Mouse (Mus musculus): ENCODE measurements around the gene Nol4l.

The Nol4l gene

DNA sequence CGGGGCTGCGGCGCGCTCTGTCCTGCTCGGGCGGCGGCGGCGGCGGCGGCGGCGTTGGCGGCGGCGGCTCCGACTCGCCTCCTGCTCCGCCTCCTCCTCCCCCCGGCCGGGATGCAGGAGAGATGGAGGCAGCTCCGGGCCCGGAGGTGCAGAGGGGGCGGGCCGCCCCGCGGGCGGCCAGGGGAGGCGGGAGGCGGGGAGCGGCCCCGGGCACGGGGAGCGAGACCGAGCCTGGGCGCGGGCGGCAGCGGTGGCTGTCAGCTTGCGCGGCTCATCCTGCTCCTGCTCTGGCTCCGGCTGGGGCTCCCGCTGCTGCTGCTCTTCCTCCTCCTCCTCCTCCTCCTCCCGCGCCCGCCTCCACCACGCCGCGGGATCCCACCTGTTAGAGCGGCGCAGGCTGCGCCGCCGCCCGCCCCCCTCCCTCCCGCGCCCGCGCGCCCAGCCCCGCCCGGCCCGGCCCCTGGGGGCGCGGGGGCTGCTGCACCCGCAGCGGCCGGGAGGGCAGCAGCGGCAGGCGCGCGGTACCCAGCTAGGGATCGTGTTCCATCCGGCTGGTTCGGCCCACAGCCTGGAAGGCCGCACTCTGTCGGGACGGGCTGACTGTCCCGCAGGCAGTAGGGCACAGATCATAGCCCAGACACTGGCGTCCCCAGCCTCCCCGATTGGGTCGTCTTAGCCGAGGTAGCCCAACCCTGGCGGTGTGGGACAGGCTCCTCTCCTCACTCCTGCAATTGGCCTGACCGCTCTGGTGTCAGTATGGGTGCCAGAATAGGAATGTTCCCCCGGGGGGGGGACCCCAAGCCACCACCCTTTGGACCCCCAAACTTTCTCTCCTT is at the start of gene Nol4l:
Gene Nol4l (minus strand): TSS at position 41 of the 836 bp plus-strand sequence.
- DNase-seq (ENCODE audit: low read depth in 2 of 2, low spot score in 2 of 2), result no peak

DNA sequence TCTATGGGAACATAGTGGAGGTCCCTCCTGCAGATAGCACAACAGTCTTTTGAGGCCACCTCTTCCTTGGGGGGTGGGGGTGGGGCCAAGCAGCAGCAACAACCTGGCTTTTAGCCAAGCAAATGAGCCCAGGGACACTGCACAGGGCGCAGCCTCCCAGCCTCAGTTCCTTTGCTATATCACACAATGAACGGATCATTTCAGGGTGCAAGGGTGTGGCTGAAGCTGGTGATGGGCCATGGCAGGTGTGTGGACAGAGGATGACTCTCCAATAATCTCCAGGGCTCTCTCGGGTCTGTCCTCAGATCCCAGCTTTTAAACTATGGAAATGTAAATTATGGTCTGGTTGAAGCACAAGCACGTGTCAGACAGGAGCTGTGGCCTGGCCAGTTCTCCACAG is 47.4 kb upstream of the Nol4l start:
- DNase-seq (ENCODE audit: low read depth in 2 of 2, low spot score in 2 of 2), result no peak

DNA sequence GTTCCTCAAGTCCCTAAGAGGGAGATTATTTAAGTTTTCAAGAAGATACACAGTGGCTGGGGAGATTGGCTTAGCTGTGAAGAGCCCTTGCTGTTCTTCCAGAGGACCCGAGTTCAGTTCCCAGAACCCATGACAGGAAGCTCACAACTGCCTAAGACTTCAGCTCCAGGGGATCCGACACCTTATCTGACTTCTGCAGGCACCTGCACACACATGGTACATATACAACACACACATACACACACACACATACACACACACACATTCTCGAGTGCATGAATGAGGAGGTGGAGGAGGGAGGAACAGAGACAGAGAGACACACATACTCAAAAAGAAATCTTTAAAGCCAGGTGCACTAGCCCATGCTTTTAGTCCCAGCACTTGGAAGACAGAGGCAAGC is 46.4 kb upstream of the Nol4l start:
- DNase-seq (ENCODE audit: low read depth in 2 of 2, low spot score in 2 of 2), result no peak

GRCm38 (mm10) chr2:153575554-153575953 is 45.8 kb upstream of the Nol4l start:
- no peak for DNase-seq (ENCODE audit: low read depth in 2 of 2, low spot score in 2 of 2)

DNA sequence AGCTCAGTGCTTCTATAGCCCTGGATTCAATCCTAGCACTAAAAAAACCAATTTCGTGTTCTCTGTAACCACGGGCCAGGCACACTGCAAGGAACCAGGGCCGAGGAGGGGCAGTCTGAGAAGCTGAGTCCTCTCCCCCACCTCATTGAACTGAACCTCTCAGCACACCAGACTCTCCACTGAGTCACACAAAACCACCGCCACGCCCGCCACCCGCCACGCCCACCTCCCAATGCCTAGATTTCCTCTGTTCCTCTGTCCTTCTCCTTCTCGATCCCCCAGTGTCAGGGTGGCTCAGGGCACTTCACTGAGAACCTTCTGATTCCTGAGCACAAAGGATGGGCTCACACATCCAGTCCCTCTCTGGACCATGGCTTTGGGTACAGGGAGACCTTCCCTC is 43.3 kb upstream of the Nol4l start:
- DNase-seq (ENCODE audit: low read depth in 2 of 2, low spot score in 2 of 2), result no peak

DNA sequence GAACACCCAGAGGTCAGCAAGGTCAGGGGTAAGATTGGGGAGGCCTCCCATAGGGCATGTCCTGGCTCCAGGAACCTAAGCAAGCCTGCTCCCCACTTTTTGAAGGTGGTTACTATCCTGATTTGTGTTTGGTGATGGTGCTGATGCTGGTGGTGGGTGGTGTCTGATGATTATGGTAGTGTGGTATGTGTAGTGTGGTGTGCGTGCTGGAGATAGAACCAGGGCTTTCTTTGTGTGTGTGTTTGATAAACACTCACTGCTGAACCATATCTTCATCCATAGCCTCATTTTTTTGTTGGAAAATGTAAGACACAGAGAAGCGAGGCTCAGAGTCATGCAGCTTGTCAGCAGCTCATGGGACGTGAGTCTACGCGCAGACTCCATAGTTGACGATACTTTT is 38.8 kb upstream of the Nol4l start:
- no peak for DNase-seq (ENCODE audit: low read depth in 2 of 2, low spot score in 2 of 2)

- DNase-seq (ENCODE audit: low read depth in 2 of 2, low spot score in 2 of 2), result no peak
Measured at GRCm38 (mm10) chr2:153568013-153568412, 38.2 kb upstream of the Nol4l start.

GRCm38 (mm10) chr2:153564343-153564742 is 34.6 kb upstream of the Nol4l start:
- peak in 1 of 2 experiments; percentile 16 for DNase-seq (ENCODE audit: low read depth in 2 of 2, low spot score in 2 of 2)

DNA sequence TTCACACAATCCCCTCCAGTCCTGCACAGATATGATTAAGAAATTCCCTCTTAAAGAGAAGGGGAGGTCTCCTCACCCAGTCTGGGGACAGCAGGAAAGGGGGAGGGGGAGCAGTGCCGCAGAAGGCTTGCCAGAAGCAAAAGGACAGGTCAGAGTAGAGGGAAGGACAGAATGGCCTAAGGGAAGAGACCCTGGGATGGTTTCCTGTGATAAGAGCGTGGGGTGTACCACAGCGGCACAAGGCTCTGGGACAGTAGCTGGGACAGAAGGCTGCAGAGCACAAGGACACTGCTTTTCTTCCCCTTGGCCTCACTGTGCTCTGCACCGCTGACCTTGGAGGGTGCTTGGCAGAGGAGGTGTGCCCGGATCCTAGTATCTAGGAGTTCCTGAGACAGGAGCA is 31.8 kb upstream of the Nol4l start:
- DNase-seq (ENCODE audit: low read depth in 2 of 2, low spot score in 2 of 2), result no peak

- DNase-seq (ENCODE audit: low read depth in 2 of 2, low spot score in 2 of 2), result no peak
Measured at GRCm38 (mm10) chr2:153560664-153561541, 31.1 kb upstream of the Nol4l start.

DNA sequence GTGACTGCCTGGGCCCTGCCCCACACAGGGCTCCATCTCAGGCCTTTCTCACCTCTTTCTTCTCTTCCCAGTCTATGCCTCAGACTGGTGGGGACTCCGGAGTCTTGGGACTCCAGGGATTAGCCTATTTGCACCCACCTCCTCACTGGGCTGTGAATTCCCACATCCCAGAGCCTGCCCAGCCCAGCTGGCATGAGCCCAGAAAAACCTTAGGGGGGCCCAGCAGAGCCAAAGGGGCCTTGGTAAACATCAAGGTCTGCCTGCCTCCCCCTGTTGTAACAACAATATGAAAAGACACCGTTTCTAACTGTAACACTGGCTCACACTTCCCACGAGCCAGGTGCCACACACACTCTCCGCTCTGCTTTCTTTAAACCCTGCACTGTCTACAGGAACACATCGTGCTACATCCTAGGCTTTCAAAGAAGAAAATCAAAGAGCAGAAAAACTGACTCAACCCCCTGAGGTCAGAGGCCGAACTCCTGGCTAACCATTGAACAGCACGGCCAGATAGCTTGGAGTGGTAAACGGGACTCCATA is 29.9 kb upstream of the Nol4l start:
- no peak for DNase-seq (ENCODE audit: low read depth in 2 of 2, low spot score in 2 of 2)

- DNase-seq (ENCODE audit: low read depth in 2 of 2, low spot score in 2 of 2), result no peak
Measured at GRCm38 (mm10) chr2:153558464-153558863, 28.7 kb upstream of the Nol4l start.

GRCm38 (mm10) chr2:153557259-153557658 is 27.5 kb upstream of the Nol4l start:
- no peak for DNase-seq (ENCODE audit: low read depth in 2 of 2, low spot score in 2 of 2)

DNA sequence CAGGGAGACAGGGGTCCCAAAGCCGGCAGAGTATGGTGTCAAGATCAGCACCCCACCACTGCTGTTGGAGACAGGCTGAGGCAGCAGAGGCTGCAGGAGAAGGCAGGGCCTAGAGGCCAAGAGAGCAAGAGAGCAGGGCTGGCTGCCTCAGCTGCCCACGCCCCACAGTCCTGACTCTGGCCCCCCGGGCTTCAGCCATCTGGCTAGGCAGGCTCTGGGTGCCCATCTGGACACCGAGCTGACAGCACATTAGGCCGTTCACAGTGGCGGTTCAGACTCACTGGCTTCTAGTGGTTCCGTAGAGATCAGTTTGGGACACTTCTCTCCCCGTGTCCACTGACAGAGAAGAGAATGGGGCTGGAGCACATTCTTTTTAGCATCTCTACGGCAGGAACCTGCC is 26.4 kb upstream of the Nol4l start:
- DNase-seq (ENCODE audit: low read depth in 2 of 2, low spot score in 2 of 2), result no peak

GRCm38 (mm10) chr2:153554543-153554942 is 24.8 kb upstream of the Nol4l start:
- DNase-seq (ENCODE audit: low read depth in 2 of 2, low spot score in 2 of 2), result no peak

- DNase-seq (ENCODE audit: low read depth in 2 of 2, low spot score in 2 of 2), result no peak
Measured at GRCm38 (mm10) chr2:153549486-153549885, 19.7 kb upstream of the Nol4l start.

- DNase-seq (ENCODE audit: low read depth in 2 of 2, low spot score in 2 of 2), result no peak
Measured at GRCm38 (mm10) chr2:153548221-153548923, 18.6 kb upstream of the Nol4l start.

DNA sequence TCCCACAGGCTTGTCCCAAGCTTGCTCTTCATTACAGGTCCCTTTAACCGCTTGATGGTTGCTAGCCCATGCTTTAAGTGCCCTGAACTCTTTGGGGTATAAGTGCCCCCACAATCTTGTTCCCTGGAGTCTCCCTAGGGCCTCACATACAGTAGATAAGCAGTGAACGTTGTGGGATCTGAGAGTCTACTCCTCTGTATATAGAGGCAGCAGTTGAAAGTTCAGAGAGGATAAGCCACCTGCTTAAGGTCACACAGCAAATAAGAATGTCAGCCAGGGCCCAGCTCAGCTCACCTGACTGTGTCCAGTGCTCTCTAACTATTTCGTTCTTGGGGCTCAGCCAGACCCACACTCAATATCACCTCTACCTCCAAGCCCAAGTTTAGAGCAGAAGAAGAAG is 17.9 kb upstream of the Nol4l start:
- no peak for DNase-seq (ENCODE audit: low read depth in 2 of 2, low spot score in 2 of 2)

GRCm38 (mm10) chr2:153546972-153547371 is 17.2 kb upstream of the Nol4l start:
- no peak for DNase-seq (ENCODE audit: low read depth in 2 of 2, low spot score in 2 of 2)

GRCm38 (mm10) chr2:153546471-153546870 is 16.7 kb upstream of the Nol4l start:
- DNase-seq (ENCODE audit: low read depth in 2 of 2, low spot score in 2 of 2), result no peak

DNA sequence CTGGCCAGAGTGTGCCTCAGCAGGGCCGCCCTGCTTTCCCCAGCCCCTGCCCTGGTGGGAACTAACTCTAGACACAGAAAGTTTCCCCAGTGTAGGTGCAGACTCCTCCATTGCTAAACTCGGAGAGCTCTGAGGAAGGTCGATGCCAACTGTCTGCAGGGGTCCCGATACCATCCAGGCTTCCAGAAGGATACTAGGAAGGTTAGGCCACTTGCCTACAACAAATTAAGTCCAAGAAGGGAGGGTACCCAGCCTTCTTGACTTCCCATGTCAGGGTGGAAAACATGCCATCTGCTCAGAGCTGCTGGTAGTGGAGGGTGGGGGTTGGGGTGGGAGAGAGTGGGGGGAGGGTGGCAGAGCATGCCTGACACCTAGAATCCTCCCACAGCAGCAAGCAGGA is 15.0 kb upstream of the Nol4l start:
- DNase-seq (ENCODE audit: low read depth in 2 of 2, low spot score in 2 of 2), result no peak

Data from CD8-positive naive resting alpha-beta T cell, adult 2 months (primary cell).